Mouse (Mus musculus) layer of hippocampus, postnatal 14 days (tissue): Measurements from ENCODE around the gene Proca1. TPM values are rescaled to one million over a fixed set of nuclear protein-coding genes. Genes with fewer than 3 reads are reported as not detected.
A peak's percentile ranks its signal among the peaks of the same experiment; 100 is the strongest.

Source experiments
- DNase-seq, 2 experiments: peaks; one replicate each; pipeline ENCODE4 v3.0.0; 2021 to 2022; ENCODE audit warnings: low spot score in 2 of 2, mixed read lengths in 1 of 2
- microRNA-seq, 2 experiments: library from miRNA; unstranded; fragments of <30 nt; microRNA quantifications; one replicate each; pipeline ENCODE4 v1.2.0; 2021
- total RNA-seq, 2 experiments: library from RNA; stranded (reverse); gene quantifications; 2 replicates each; pipeline ENCODE4 v1.2.3; 2021

The Proca1 gene
- total RNA-seq, 2 experiments from 2014 or later, result 6.7 to 6.9 TPM

DNA sequence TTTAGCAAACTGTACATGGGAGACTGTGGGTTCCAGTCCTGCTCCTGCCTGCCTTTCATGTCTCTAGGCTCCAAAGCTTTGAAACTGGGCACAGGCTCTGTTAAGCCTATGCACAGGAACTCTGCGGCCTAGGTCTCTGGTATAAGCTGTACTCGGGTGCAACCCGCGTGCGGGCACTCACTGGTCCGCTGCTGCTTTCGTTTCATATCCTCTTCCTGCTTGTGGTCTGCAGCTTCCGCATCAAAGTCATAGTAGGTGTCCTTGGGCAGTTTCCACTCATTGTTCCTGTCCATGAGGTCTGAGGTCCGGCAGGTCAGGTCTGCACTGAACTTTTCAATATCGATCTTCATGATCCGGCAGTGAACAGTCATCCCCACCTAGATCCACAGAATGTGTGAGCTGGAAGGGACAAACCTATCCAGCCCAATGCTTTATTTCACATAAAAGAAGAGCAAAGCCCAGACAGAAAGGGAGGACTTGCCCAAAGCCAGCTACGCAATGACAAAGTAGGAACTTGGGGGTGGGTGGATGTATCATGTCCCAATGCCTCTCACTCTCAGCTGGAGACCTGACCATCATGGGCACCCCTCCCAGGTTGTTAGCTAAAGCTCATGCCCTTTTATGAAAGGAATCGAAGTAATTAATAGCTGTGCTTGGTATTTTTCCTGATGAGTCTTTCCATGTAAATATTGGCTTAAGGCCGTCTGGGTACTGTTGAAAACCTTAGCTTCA is 20.1 kb downstream of the Proca1 start:
- DNase-seq, result no peak

GRCm38 (mm10) chr11:78215709-78216317 is 22.6 kb downstream of the Proca1 start:
- peak in 1 of 2 experiments; percentile 54 for DNase-seq

DNA sequence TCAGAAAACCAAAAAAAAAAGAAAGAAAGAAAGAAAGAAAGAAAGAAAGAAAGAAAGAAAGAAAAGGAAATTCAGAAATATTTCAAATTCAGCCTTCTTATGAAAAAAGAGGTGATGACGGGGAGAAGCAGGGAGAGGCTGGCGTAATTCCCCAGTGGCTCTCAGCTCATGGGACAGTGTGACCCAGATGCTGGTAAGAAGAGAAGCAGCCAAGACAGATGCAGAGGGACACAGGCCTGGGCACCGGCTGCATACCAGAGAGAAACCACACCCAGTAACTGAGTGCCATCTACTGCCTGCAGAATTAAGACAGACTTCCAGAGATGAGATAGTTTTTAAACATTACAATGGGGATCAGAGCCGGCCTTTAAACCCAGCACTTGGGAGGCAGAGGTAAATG is 30.4 kb downstream of the Proca1 start:
- DNase-seq, result no peak

DNA sequence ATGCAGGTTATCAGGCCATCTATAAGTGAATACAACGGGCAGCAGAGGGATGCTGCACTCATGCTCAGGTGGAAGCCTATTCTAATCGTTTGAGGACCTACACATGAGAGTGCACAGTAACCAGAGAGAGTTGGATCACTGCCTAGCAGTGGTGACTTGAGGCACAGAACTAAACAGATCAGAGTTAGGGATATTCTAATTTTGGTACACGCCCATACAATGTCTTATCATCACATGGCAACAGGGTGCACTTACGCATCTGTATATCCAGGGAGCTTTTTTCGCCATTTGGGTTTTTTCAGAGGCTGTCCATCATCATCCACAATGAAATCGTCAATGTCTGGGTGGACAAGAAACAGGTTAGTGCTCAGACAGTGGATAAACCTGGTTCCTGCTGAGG is 38.3 kb downstream of the Proca1 start:
- DNase-seq, result no peak

DNA sequence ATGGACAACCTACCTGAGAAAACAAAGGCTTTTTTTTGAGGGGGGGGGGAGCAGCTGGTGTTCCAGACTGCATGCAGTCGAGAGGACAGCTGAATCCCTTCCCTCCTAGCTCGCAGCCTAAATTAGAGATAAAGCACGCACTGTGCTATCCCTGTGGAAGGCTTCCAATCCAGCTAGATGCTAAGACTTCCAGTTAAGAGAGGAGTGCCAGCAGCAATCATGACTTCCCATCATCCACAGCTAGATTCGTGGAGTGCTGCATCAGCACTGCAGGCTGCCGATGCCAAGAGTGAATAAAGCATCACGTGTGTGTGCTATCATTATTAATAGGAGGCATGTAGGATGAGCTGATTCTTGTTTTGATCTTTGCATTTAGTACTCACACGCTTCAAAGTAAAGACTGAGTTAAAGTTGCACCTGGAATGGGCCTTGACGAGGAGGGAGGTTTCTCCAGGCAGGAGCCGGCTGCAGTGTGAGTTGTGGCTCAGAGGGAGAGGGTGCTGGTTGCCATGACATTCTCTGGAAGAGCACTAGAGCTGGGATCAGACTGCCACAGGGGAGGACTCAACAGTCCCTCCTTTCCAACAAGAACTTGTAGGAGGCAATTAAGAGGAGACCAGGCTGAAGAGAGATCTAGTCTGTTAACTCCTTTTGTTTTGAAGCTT is 47.1 kb downstream of the Proca1 start:
- peak; percentile 45 to 79 for DNase-seq

DNA sequence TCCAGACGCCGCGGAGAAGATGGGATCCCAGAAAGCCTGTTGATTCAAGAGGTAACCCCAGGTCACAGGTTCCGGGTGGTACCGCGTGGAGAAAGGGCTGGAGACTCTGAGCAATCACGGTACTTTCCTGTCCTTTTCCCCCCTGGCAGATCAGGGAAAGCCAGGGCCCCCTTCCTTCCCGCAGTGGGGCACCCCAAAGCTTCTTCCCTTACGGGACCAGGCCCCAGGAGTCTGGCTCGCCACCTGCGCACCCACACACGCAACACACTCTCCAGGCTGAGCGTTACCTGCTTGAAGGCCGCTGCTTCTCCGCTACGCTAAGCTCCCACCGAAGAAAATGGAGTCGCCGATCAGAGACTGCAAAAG is 52.1 kb downstream of the Proca1 start:
- DNase-seq, result no peak

GRCm38 (mm10) chr11:78245627-78246317 is 52.6 kb downstream of the Proca1 start, which contains the start of the genes Sdf2 and Supt6:
Gene Sdf2 (plus strand): TSS chr11:78245746.
Gene Supt6 (minus strand): TSS chr11:78245987.
- DNase-seq, result peak; percentile 89 to 92

GRCm38 (mm10) chr11:78246318-78247011 is 53.3 kb downstream of the Proca1 start:
- DNase-seq, result no peak

- no peak for DNase-seq
Observed at GRCm38 (mm10) chr11:78247012-78247348, 53.8 kb downstream of the Proca1 start.

DNA sequence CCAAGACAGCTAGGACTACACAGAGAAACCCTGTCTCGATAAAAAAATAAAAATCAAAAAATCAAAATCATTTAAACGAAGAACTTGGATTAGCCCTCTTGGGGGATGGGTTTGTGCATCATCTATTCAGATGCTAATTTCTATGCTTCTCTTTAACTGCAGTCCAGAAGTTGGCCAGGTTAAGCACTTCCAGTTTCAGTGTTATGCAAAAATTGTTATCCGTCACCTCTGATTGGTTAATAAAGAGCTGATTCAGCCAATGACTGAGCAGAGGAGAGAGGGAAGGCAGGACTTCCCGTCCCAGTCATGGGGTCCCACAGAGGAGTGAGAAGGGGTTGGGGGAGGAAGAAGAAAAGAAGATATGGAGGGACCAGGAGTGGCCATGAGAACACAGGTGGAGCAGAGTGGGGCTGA is 54.5 kb downstream of the Proca1 start:
- no peak for DNase-seq

Small RNA genes lying within 50 kb of the gene (microRNA-seq; reads per million reads assigned to microRNA genes)
- 2.3 to 2.9 reads per million in 2 experiments for gene Mir7653

Other genes with a start within 250 kb of the Proca1 start
- gene Phf12, start 210.6 kb upstream of the Proca1 start, total RNA-seq, result 10 to 100 TPM; 43.9 to 52.6 TPM
- 10 to 100 TPM; 11.2 to 11.3 TPM for gene Dhrs13, start 161.1 kb upstream of the Proca1 start, total RNA-seq
- 100 to 1,000 TPM; 109 to 122 TPM for gene Flot2, start 155.5 kb upstream of the Proca1 start, total RNA-seq
- gene Eral1, start 113.0 kb upstream of the Proca1 start, total RNA-seq, result 10 to 100 TPM; 19.7 to 20.8 TPM
- gene Fam222b, start 98.7 kb upstream of the Proca1 start, total RNA-seq, result 10 to 100 TPM; 26.7 to 30.7 TPM
- 10 to 100 TPM; 33.8 to 34.9 TPM for gene Traf4, start 27.8 kb upstream of the Proca1 start, total RNA-seq
- gene Nek8, start 16.7 kb upstream of the Proca1 start, total RNA-seq, result 1 to 10 TPM; 4.2 to 4.7 TPM
- 10 to 100 TPM; 33.0 to 37.0 TPM for gene Tlcd1, start 16.7 kb upstream of the Proca1 start, total RNA-seq
- 100 to 1,000 TPM; 674 to 733 TPM for gene Rpl23a, start 9.8 kb upstream of the Proca1 start, total RNA-seq
- 10 to 100 TPM; 34.1 to 40.0 TPM for gene Rab34, start 5.0 kb upstream of the Proca1 start, total RNA-seq
- gene Sdf2, start 52.4 kb downstream of the Proca1 start, total RNA-seq, result 10 to 100 TPM; 64.4 to 66.4 TPM
- gene Supt6, start 52.6 kb downstream of the Proca1 start, total RNA-seq, result 100 to 1,000 TPM; 102 to 112 TPM
- gene 2610507B11Rik, start 68.4 kb downstream of the Proca1 start, total RNA-seq, result 100 to 1,000 TPM; 210 TPM
- 1 to 10 TPM; 1.4 to 2.6 TPM for gene BC030499, start 97.4 kb downstream of the Proca1 start, total RNA-seq
- gene Spag5, start 108.1 kb downstream of the Proca1 start, total RNA-seq, result 1 to 10 TPM; 5.0 to 6.6 TPM
- 100 to 1,000 TPM; 663 to 756 TPM for gene Aldoc, start 129.6 kb downstream of the Proca1 start, total RNA-seq
- gene Pigs, start 135.0 kb downstream of the Proca1 start, total RNA-seq, result 10 to 100 TPM; 70.8 to 76.7 TPM
- 10 to 100 TPM; 27.6 to 32.2 TPM for gene Unc119, start 150.1 kb downstream of the Proca1 start, total RNA-seq
- gene Foxn1, start 193.2 kb downstream of the Proca1 start, total RNA-seq, result not detected
- gene Slc13a2, start 228.8 kb downstream of the Proca1 start, total RNA-seq, result not detected